Mouse (Mus musculus) stomach, postnatal 0 days (tissue): ENCODE data around the gene Cela3b. TPM values are rescaled to one million over a fixed set of nuclear protein-coding genes. Genes with fewer than 3 reads are reported as not detected.

Source experiments
- ATAC-seq: fragments of 200-750 bp; cut with Nextera tagmentation; 2 replicates; pipeline ENCODE4 v1.8.0; 2017; ENCODE audit not compliant: low FRiP score, low TSS enrichment
- DNase-seq: peaks from one replicate; pipeline ENCODE4 v3.0.0-alpha.2; 2016; ENCODE audit warnings: low spot score
- H3K27ac ChIP-seq: fragments of 300-500 bp; sonication (generic); replicated peaks from 2 replicates; pipeline ENCODE4 v1.5.1; 2014; ENCODE audit warnings: mild to moderate bottlenecking, control low read depth
- H3K27me3 ChIP-seq: fragments of 300-500 bp; sonication (generic); 2 replicates; pipeline ENCODE4 v1.6.1; 2014; ENCODE audit warnings: low read length; ENCODE audit not compliant: control insufficient read depth, insufficient read depth
- H3K36me3 ChIP-seq: fragments of 300-500 bp; sonication (generic); 2 replicates; pipeline ENCODE4 v1.6.1; 2014; ENCODE audit warnings: low read length, mixed read lengths; ENCODE audit not compliant: control insufficient read depth, insufficient read depth
- H3K4me1 ChIP-seq: fragments of 300-500 bp; sonication (generic); replicated peaks from 2 replicates; pipeline ENCODE4 v1.6.1; 2014; ENCODE audit warnings: antibody characterized with exemption; ENCODE audit not compliant: control insufficient read depth, insufficient read depth
- H3K4me2 ChIP-seq: fragments of 300-500 bp; sonication (generic); replicated peaks from 2 replicates; pipeline ENCODE4 v1.6.1; 2014; ENCODE audit warnings: low read depth, mild to moderate bottlenecking, control low read depth, moderate library complexity
- H3K4me3 ChIP-seq: fragments of 300-500 bp; sonication (generic); 2 replicates; pipeline ENCODE4 v1.5.1; 2014; ENCODE audit warnings: low read depth, low read length, control low read depth
- H3K9ac ChIP-seq: fragments of 300-500 bp; sonication (generic); 2 replicates; pipeline ENCODE4 v1.6.1; 2014; ENCODE audit warnings: mild to moderate bottlenecking, low read length, control low read depth, mixed read lengths
- H3K9me3 ChIP-seq: fragments of 300-500 bp; sonication (generic); 2 replicates; pipeline ENCODE4 v1.6.1; 2016; ENCODE audit warnings: low read length; ENCODE audit not compliant: control insufficient read depth
- CTCF ChIP-seq: IDR thresholded peaks from 2 replicates; pipeline ENCODE4 v1.5.1; 2016; ENCODE audit warnings: antibody characterized with exemption, low read depth, mild to moderate bottlenecking, moderate library complexity
- EP300 ChIP-seq: optimal IDR thresholded peaks from 2 replicates; pipeline ENCODE3; 2016; ENCODE audit warnings: antibody characterized with exemption
- whole genome bisulfite sequencing: fragments of 180-500 bp; shearing (Covaris S2); extraction: QIAGEN DNeasy Blood & Tissue Kit; methylation state at CpG from one replicate; pipeline ENCODE4 v1.1.7; 2014; 5-methylcytosine and 5-hydroxymethylcytosine counted together
- polyA plus RNA-seq: library from polyadenylated mRNA; unstranded; fragments of >200 nt; fragmentation: Nextera tagmentation; extraction: Ambion mirVana; gene quantifications from 2 replicates; pipeline ENCODE4 v1.2.1, GENCODE M21; 2015

The Cela3b gene
- polyA plus RNA-seq, 1 experiment from 2014 or later = 4.8 TPM

DNA sequence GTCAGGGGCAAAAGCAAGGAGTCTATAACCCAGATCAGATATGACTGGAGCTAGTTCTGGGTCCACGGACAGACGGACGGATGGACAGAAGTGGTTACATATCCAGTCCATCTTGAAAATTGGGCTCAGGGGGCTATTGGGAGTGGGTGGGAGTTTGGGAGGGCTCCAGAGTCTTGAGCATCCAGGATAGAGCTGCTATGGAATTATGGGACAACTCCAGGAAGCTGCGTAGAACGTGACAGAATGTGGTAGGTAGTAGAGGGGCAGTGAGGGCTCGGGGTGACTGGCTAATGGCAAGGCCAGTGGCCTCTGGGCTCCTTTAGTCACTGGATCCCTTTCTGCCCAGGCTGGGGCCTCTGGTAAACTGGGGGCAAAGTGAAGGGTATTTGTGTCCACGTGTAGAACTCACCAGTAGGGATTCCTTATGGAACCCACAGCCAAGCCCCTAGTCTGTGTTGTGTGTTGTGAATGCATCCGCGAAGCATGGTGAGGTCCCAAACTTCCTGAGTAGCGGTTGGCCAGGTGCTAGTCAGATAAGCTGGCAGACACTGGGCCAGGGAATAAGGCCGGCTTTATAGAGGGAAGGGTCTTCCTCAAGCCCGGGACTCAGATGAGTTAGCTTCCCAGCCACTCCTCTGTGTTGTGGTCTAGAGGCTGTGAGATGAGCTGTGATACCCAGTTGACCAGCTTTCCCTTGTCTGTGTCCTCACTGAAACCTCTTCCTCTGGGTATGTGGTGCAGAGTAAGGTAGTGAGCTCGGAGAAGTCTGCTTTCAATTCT, 45.1 kb upstream of the Cela3b start:
- Histone ChIP-seq H3K9ac (peak overlapping the region; percentile 51; the same call in 1 of the 2 replicates), H3K27ac (peak overlapping the region; percentile 87), H3K4me1 (peaks cover 28% of the 10 kb centered on the region), H3K9me3 (no peaks in the 10 kb centered on the region), H3K4me3 (no peak overlapping the region), H3K4me2 (peak overlapping the region; percentile 53), H3K27me3 (no peaks in the 10 kb centered on the region), H3K36me3 (no peaks in the 10 kb centered on the region)
- TF ChIP-seq CTCF = no peak
- TF ChIP-seq EP300 = no peak
- DNase-seq (no peak), ATAC-seq (no peak)
- 67% methylated on average over 13 of the region's 13 CpGs for WGBS

DNA sequence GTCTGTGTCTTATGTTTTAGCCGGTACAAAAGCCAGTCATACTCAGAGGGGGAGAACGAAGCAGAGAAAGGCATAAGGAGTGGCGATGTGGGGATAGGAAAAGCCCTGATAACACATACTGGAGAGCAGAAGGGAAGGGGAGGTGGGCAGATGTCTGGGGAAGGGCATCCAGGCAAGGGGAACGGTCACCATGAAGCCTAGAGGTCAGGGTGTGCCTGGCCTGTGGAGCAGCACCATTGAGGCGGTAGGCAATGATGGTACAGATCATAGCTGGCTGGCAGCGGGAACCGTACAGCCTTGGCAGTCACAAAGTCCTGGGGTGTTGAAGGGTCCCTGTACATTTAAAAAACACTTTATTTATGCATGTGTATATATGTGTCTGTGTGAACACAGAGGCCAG, 44.4 kb upstream of the Cela3b start:
- WGBS = 83% methylated on average over 7 of the region's 7 CpGs
- DNase-seq (no peak), ATAC-seq (no peak)
- no peaks in the 10 kb centered on the region for H3K36me3 ChIP-seq
- TF ChIP-seq EP300 (no peak), CTCF (no peak)
- no peak overlapping the region for H3K4me2 ChIP-seq
- no peak overlapping the region for H3K27ac ChIP-seq
- H3K4me1 ChIP-seq = peaks cover 33% of the 10 kb centered on the region
- H3K9ac ChIP-seq = no peak overlapping the region
- no peaks in the 10 kb centered on the region for H3K9me3 ChIP-seq
- H3K4me3 ChIP-seq = no peak overlapping the region
- no peaks in the 10 kb centered on the region for H3K27me3 ChIP-seq

DNA sequence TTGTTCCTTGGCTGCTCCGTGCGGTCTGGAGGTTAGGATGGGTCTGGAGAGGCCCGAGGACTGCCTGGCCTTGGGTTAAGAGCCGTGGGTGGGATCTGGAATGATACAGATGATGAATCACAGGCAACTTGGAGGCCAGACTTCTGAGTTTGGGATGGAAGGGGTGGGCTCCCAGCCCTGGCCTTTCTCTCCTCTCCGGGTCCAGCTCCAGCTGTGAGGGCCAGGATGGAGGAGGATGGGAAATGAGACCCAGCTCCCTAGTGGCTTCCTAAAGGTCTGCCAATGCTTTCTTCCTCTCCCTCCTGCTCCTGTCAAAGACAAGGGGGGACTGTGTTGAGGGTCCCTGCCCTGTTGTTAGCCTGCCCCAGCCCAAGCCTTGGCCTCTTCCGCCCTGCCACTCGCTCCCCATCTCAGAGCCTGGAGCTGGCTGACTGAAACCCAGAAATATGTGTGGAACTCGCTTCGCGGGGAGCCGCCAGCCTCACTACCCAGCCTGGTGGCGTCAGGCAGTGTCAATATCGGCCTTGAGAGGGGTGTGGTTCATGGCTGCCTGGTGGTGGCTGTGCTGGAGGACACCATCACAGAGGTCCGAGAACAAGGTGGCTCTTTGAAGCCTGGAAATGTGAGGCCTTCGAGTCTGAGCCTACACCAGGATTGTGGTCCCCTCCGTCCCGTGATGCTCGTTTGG, 43.5 kb upstream of the Cela3b start:
- H3K27ac ChIP-seq = peak overlapping the region; percentile 69
- peak overlapping the region; percentile 45 for H3K9ac ChIP-seq
- no peaks in the 10 kb centered on the region for H3K27me3 ChIP-seq
- H3K9me3 ChIP-seq = no peaks in the 10 kb centered on the region
- WGBS = 31% methylated on average over 18 of the region's 18 CpGs
- H3K4me3 ChIP-seq = no peak overlapping the region
- ATAC-seq (no peak), DNase-seq (peak; percentile 74)
- no peaks in the 10 kb centered on the region for H3K36me3 ChIP-seq
- no peak for TF ChIP-seq EP300
- 0 out of 2 replicates have a peak, but pooled peaks have one; percentile 1 for TF ChIP-seq CTCF
- peaks cover 30% of the 10 kb centered on the region for H3K4me1 ChIP-seq
- H3K4me2 ChIP-seq = peak overlapping the region; percentile 35

DNA sequence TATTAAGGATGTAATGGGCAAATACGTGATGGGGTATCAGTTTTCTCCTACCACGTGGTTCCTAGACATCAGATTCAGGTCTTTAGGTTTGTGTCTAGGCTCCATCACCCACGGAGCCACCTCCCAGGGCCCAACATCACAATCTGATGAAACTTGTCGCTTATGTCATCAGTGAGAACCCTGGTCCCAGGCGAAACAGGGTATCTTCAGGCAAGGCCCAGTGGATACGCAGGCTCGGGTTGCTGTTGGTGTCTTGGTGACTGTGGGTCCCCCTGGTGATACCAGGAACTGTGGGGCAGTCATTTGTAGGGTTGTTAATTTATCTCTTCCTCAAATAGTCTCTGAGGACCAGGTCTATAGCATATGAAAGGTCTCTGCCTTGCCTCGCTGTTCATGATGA, 42.9 kb upstream of the Cela3b start:
- 74% methylated on average over 8 of the region's 8 CpGs for WGBS
- Histone ChIP-seq H3K27me3 (no peaks in the 10 kb centered on the region), H3K9ac (0 out of 2 replicates have a peak overlapping the region, but pooled peaks have one; percentile 41), H3K27ac (peak overlapping the region; percentile 69), H3K4me2 (peak overlapping the region; percentile 35; the same call in 1 of the 2 replicates), H3K4me1 (peaks cover 30% of the 10 kb centered on the region), H3K4me3 (no peak overlapping the region), H3K36me3 (no peaks in the 10 kb centered on the region), H3K9me3 (no peaks in the 10 kb centered on the region)
- no peak for DNase-seq
- no peak for ATAC-seq
- no peak for TF ChIP-seq EP300
- no peak for TF ChIP-seq CTCF

DNA sequence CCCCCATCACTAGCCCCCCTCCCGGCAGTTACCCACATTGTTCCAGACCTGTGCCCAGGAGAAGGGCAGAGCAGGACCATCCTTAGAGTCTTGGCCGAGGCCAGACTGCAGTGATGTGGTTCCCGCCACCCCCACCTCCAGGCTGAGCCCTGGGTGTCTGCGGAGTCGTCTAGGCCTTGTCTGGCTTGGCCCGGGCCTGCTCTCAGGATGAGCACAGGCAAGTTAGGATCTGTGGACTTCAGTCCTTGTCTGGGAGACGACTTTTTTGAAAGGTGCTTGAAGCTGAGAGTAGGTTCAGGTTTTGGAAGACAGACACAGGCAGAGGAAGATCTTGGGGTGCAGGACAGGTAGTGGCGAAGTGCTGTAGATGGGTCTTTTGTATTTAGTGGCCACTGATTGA, 41.0 kb upstream of the Cela3b start:
- Histone ChIP-seq H3K9ac (peak overlapping the region; percentile 41), H3K9me3 (no peaks in the 10 kb centered on the region), H3K4me1 (peaks cover 27% of the 10 kb centered on the region), H3K27me3 (no peaks in the 10 kb centered on the region), H3K4me3 (peak overlapping the region; percentile 79; the same call in 1 of the 2 replicates), H3K36me3 (no peaks in the 10 kb centered on the region), H3K4me2 (peak overlapping the region; percentile 84), H3K27ac (peak overlapping the region; percentile 69; the same call in 1 of the 2 replicates)
- ATAC-seq (no peak), DNase-seq (no peak)
- WGBS = 50% methylated on average over 8 of the region's 8 CpGs
- TF ChIP-seq EP300 (no peak), CTCF (no peak)
